Mouse (Mus musculus) kidney, embryonic 15.5 days (tissue): ENCODE measurements around the gene Abi3. TPM values are rescaled to one million over a fixed set of nuclear protein-coding genes. Genes with fewer than 3 reads are reported as not detected.

Experiments used
- polyA plus RNA-seq: library from polyadenylated mRNA; unstranded; fragments of >200 nt; fragmentation: Nextera tagmentation; extraction: Ambion mirVana; gene quantifications from 2 replicates; pipeline ENCODE4 v1.2.1, GENCODE M21; 2015

The Abi3 gene
- polyA plus RNA-seq, 1 experiment from 2014 or later, result 10.1 TPM

Other genes with a start within 250 kb of the Abi3 start
- 270 and 290 TPM in 2 replicates for gene Phb, start 175.5 kb downstream of the Abi3 start, polyA plus RNA-seq
- gene Zfp652, start 129.8 kb downstream of the Abi3 start, polyA plus RNA-seq, result 22.3 and 23.1 TPM in 2 replicates
- 1.3 and 1.6 TPM in 2 replicates for gene B130006D01Rik, start 118.9 kb downstream of the Abi3 start, polyA plus RNA-seq
- gene Phospho1, start 18.0 kb downstream of the Abi3 start, polyA plus RNA-seq, result 2.0 TPM in 1 of 2 replicates, not detected in the other
- 22.8 and 23.7 TPM in 2 replicates for gene Gngt2, start 5.3 kb downstream of the Abi3 start, polyA plus RNA-seq
- gene B4galnt2, start 72.4 kb upstream of the Abi3 start, polyA plus RNA-seq, result 1.4 TPM in 2 replicates
- 53.8 and 57.9 TPM in 2 replicates for gene Igf2bp1, start 163.5 kb upstream of the Abi3 start, polyA plus RNA-seq
- gene Gip, start 182.1 kb upstream of the Abi3 start, polyA plus RNA-seq, result not detected in 2 replicates
- gene Snf8, start 192.4 kb upstream of the Abi3 start, polyA plus RNA-seq, result 98.3 and 99.0 TPM in 2 replicates
- gene Ube2z, start 222.9 kb upstream of the Abi3 start, polyA plus RNA-seq, result 40.6 and 42.0 TPM in 2 replicates
- 648 and 705 TPM in 2 replicates for gene Atp5g1, start 233.2 kb upstream of the Abi3 start, polyA plus RNA-seq